ENCODE assay signal across 9 mouse cellular contexts in the genomic region with DNA sequence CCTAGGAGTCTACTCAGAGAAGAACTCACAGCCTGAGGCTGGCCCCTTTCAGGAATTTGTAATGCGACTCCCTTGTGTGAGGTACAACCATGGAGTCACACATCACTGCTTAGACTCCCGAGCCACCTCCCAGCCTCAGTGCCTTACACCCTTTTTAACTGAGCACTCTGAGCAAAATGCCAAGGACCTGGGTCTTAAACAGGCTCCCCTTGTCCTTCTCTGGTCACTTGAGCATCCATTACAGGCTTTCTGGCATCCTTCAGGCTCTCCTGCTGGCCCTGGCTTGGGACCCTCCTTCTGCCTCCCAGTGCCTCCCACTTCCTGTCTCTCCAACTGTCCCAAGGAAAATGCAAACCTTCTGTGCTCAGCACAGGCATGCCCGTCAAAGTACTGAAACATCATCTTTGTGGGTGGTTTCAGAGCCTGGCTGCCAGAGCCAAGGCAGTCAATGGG.
DNase-seq lines count a peak whose midpoint lies in the region; ATAC-seq and TF ChIP-seq lines count a peak whose summit lies in the region.
"Had no signal": no experiment of that assay in that cellular context is flagged by ENCODE, and none has a peak within 500 bp of the region (broad histone marks: within the 10 kb centered on the region; RNA-seq: fewer than 3 reads in every experiment).

No protein-coding gene starts in this region.

- H3K4me3 ChIP-seq in kidney, embryonic 14.5 days (ENCODE audit: low read length): no peak overlapping the region
- no peak overlapping the region for H3K4me3 ChIP-seq in midbrain, postnatal 0 days (ENCODE audit: low read depth, low read length)
- H3K4me3 ChIP-seq in midbrain, embryonic 13.5 days (replicated peaks): no peak overlapping the region
- H3K4me3 ChIP-seq: midbrain, embryonic 12.5 days had no signal

- 8% methylated on average over 3 of the region's 3 CpGs for WGBS in kidney, embryonic 14.5 days
- 34% methylated on average over 3 of the region's 3 CpGs for WGBS in midbrain, postnatal 0 days
- WGBS in midbrain, embryonic 13.5 days: 25% methylated on average over 3 of the region's 3 CpGs

- H3K36me3 ChIP-seq in kidney, embryonic 14.5 days (ENCODE audit: control insufficient read depth, insufficient read depth, low read length): no peaks in the 10 kb centered on the region
- no peaks in the 10 kb centered on the region for H3K36me3 ChIP-seq in midbrain, postnatal 0 days (ENCODE audit: insufficient read depth, low read length)
- H3K36me3 ChIP-seq in midbrain, embryonic 13.5 days: no peaks in the 10 kb centered on the region; the same call in 1 of the 2 replicates
- H3K36me3 ChIP-seq: midbrain, embryonic 12.5 days had no signal

- peak overlapping the region; percentile 77 for H3K27ac ChIP-seq in kidney, embryonic 14.5 days (ENCODE audit: low read depth, low read length)
- no peak overlapping the region for H3K27ac ChIP-seq in midbrain, postnatal 0 days (ENCODE audit: low read depth, low read length)
- no peak overlapping the region for H3K27ac ChIP-seq in midbrain, embryonic 13.5 days
- H3K27ac ChIP-seq: midbrain, embryonic 12.5 days had no signal

- peak; percentile 73 for ATAC-seq in kidney, embryonic 14.5 days (ENCODE audit: low FRiP score, low TSS enrichment)
- ATAC-seq in midbrain, postnatal 0 days (ENCODE audit: low FRiP score): no peak; the same call in 1 of the 2 replicates
- ATAC-seq in midbrain, embryonic 13.5 days: no peak

- H3K4me1 ChIP-seq in kidney, embryonic 14.5 days (ENCODE audit: control insufficient read depth, insufficient read depth, low read length): peaks cover 22% of the 10 kb centered on the region
- H3K4me1 ChIP-seq in midbrain, postnatal 0 days (ENCODE audit: insufficient read depth, low read length): no peaks in the 10 kb centered on the region
- no peaks in the 10 kb centered on the region for H3K4me1 ChIP-seq in midbrain, embryonic 13.5 days (replicated peaks)
- H3K4me1 ChIP-seq: midbrain, embryonic 12.5 days had no signal

- no peak overlapping the region for H3K4me2 ChIP-seq in kidney, embryonic 14.5 days (replicated peaks; ENCODE audit: low read depth, low read length)
- H3K4me2 ChIP-seq in midbrain, postnatal 0 days (ENCODE audit: low read depth, low read length, poor library complexity, severe bottlenecking): no peak overlapping the region
- no peak overlapping the region for H3K4me2 ChIP-seq in midbrain, embryonic 13.5 days (replicated peaks)
- H3K4me2 ChIP-seq: midbrain, embryonic 12.5 days had no signal

- H3K9ac ChIP-seq in kidney, embryonic 14.5 days (ENCODE audit: low read depth, low read length): no peak overlapping the region
- no peak overlapping the region for H3K9ac ChIP-seq in midbrain, postnatal 0 days (replicated peaks; ENCODE audit: low read length, poor library complexity, severe bottlenecking)
- H3K9ac ChIP-seq in midbrain, embryonic 13.5 days (replicated peaks): no peak overlapping the region
- H3K9ac ChIP-seq: midbrain, embryonic 12.5 days had no signal

- TF ChIP-seq CTCF in midbrain, postnatal 0 days (IDR thresholded peaks at IDR 0.05): no peak

- no peaks in the 10 kb centered on the region for H3K9me3 ChIP-seq in kidney, embryonic 14.5 days (ENCODE audit: control insufficient read depth, low read length)
- H3K9me3 ChIP-seq in midbrain, postnatal 0 days (ENCODE audit: low read length): no peaks in the 10 kb centered on the region
- H3K9me3 ChIP-seq in midbrain, embryonic 13.5 days: no peaks in the 10 kb centered on the region
- H3K9me3 ChIP-seq: midbrain, embryonic 12.5 days had no signal

- H3K27me3 ChIP-seq in kidney, embryonic 14.5 days (ENCODE audit: control insufficient read depth, insufficient read depth, low read length): no peaks in the 10 kb centered on the region
- H3K27me3 ChIP-seq in midbrain, postnatal 0 days (ENCODE audit: insufficient read depth, low read length): no peaks in the 10 kb centered on the region
- peaks cover 7% of the 10 kb centered on the region; the same call in 1 of the 2 replicates for H3K27me3 ChIP-seq in midbrain, embryonic 13.5 days

- DNase-seq in cerebellum, adult 11-12 months: peak; percentile 11
- no peak for DNase-seq in cerebellum, adult 18-20 months
- no peak for DNase-seq in kidney, adult 11 months
- DNase-seq in midbrain, postnatal 0 days (ENCODE audit: low spot score): peak; percentile 56
- no peak for DNase-seq in frontal cortex, postnatal 36 days (ENCODE audit: low spot score in 2 of 2)
- DNase-seq in c-Kit-positive CD71-positive TER-119-positive erythroid progenitor cells, embryonic 14.5 days (ENCODE audit: low spot score): no peak

Comparison
In these comparisons a context has a peak if more than half of its experiments do, and no peak if none do; other contexts are left out.
1. DNase-seq: peak in cerebellum, adult 11-12 months (single experiment) and midbrain, postnatal 0 days (single experiment); none in cerebellum, adult 18-20 months (0 of 2), kidney, adult 11 months (single experiment), frontal cortex, postnatal 36 days (0 of 2) and c-Kit-positive CD71-positive TER-119-positive erythroid progenitor cells, embryonic 14.5 days (single experiment).